Mouse (Mus musculus): Measurements from ENCODE around the gene Ikbke. TPM values are rescaled to one million over a fixed set of nuclear protein-coding genes. Genes with fewer than 3 reads are reported as not detected.

Gene Ikbke
- total and polyA plus RNA-seq, 2 experiments: 15.6 to 20.7 TPM

DNA sequence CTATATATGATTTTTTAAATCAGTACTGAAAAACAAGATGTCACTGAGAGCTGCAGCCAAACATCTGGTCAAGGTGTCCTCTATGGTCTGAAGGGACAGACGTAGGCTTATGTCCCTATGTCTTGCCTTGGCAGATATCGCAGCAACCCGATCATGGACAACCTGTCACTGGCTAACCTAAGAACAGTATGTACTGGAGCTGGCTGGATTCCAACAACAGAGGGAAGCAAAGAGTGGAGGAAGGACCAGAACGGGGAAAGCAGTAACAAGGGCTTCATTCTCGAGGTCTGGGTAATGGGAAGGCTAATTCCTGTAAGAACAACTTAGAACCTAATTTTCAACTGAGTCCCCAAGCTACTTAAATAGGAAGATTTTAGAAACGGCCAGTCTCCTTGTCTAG lies 9.5 kb upstream of the Ikbke start:
- no peak for TF ChIP-seq POLR2A (IDR thresholded peaks at IDR 0.05; ENCODE audit: extremely low read depth, insufficient read depth, low read length)
- no peak for TF ChIP-seq CTCF (IDR thresholded peaks at IDR 0.05; ENCODE audit: low read depth, low read length)
- H3K9ac ChIP-seq (ENCODE audit: low read depth, low read length): no peak overlapping the region
- H3K79me2 ChIP-seq (ENCODE audit: control insufficient read depth, insufficient read depth, low read length): no peaks in the 10 kb centered on the region
- H3K27ac ChIP-seq (replicated peaks; ENCODE audit: insufficient read depth, low read depth, low read length): no peak overlapping the region
- 68% methylated on average over 6 of the region's 6 CpGs for WGBS
- H3K27me3 ChIP-seq (ENCODE audit: control insufficient read depth, insufficient read depth, low read length): no peaks in the 10 kb centered on the region
- no peak for DNase-seq (ENCODE audit: extremely low read depth, low read depth, low spot score)
- H3K36me3 ChIP-seq (ENCODE audit: control insufficient read depth, insufficient read depth, low read length): peaks cover 6% of the 10 kb centered on the region; the same call in 1 of the 2 replicates
- peaks cover 13% of the 10 kb centered on the region for H3K4me1 ChIP-seq (ENCODE audit: control insufficient read depth, insufficient read depth, low read length)
- H3K4me3 ChIP-seq (ENCODE audit: insufficient read depth, low read depth, low read length): no peak overlapping the region

DNA sequence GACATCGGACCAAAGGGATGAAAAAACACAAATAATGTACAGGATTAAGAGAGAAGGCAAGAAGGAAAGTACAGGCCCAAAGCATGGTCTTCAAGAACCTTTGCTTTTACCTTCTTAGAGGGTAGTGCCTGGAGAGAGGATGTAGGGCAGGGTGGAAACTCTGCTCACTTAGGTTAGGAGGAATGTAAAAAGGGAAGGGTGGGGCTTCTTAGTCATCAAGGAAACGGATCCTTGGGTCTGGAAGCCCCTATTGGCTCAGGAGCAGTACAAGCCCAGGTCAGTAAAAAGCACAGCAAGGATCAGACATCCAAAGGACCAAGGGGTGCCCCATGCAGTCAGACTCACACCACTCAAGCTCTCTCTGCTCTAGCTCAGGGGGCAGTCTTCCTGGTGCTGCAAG lies 7.9 kb upstream of the Ikbke start:
- Histone ChIP-seq H3K27me3 (ENCODE audit: control insufficient read depth, insufficient read depth, low read length) (no peaks in the 10 kb centered on the region), H3K36me3 (ENCODE audit: control insufficient read depth, insufficient read depth, low read length) (peaks cover 4% of the 10 kb centered on the region; the same call in 1 of the 2 replicates), H3K4me1 (ENCODE audit: control insufficient read depth, insufficient read depth, low read length) (peaks cover 15% of the 10 kb centered on the region), H3K9ac (ENCODE audit: low read depth, low read length) (no peak overlapping the region), H3K79me2 (ENCODE audit: control insufficient read depth, insufficient read depth, low read length) (no peaks in the 10 kb centered on the region), H3K27ac (replicated peaks; ENCODE audit: insufficient read depth, low read depth, low read length) (0 out of 2 replicates have a peak overlapping the region, but pooled peaks have one; percentile 15), H3K4me3 (ENCODE audit: insufficient read depth, low read depth, low read length) (no peak overlapping the region)
- DNase-seq (ENCODE audit: extremely low read depth, low read depth, low spot score): no peak
- 53% methylated on average over 2 of the region's 2 CpGs for WGBS
- no peak for TF ChIP-seq POLR2A (IDR thresholded peaks at IDR 0.05; ENCODE audit: extremely low read depth, insufficient read depth, low read length)
- TF ChIP-seq CTCF (IDR thresholded peaks at IDR 0.05; ENCODE audit: low read depth, low read length): no peak

DNA sequence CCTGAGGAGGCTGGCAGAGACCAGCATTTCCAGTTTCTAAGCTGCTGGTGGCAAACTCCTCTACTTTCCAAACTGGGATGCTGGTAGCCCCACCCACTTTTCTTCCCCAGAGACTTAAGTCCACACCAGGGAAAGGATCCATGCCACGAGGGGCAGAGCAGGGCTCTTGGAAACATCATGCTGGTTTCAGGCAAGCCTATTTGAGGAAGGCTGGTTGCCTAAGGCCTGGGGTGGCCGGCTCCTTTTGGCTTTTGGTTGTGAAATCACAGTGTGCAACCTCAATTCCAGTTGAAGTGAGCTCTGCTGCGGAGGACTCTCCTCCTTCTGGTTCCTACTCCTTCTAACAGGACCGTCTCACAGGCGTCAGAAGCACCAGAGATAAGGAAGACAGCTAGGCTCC lies 7.4 kb upstream of the Ikbke start:
- no peak overlapping the region for H3K27ac ChIP-seq (replicated peaks; ENCODE audit: insufficient read depth, low read depth, low read length)

DNA sequence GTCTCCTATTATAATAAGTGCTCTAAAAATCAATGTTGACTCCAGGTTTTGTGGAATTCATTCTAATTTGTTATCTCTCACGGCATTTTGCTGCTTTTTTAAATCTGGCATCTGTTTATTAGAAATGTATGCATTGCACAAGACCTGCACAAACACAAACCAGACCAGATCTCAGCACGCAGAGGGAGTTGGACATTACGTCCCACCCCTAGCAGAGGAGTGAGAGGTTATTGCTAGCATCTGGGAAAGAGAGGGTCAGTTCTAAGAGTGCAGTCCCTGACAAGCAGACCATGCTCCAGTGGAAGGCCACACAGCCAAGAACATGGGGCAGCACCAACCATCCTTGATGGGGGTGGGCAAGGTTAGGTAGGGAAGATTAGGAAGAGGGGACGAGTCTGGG lies 5.2 kb upstream of the Ikbke start:
- Histone ChIP-seq H3K27me3 (ENCODE audit: control insufficient read depth, insufficient read depth, low read length) (no peaks in the 10 kb centered on the region), H3K4me1 (ENCODE audit: control insufficient read depth, insufficient read depth, low read length) (peaks cover 29% of the 10 kb centered on the region), H3K9ac (ENCODE audit: low read depth, low read length) (no peak overlapping the region), H3K27ac (replicated peaks; ENCODE audit: insufficient read depth, low read depth, low read length) (no peak overlapping the region), H3K79me2 (ENCODE audit: control insufficient read depth, insufficient read depth, low read length) (no peaks in the 10 kb centered on the region), H3K4me3 (ENCODE audit: insufficient read depth, low read depth, low read length) (no peak overlapping the region), H3K36me3 (ENCODE audit: control insufficient read depth, insufficient read depth, low read length) (no peaks in the 10 kb centered on the region)
- DNase-seq (ENCODE audit: extremely low read depth, low read depth, low spot score): no peak
- WGBS: 81% methylated on average over 4 of the region's 4 CpGs
- no peak for TF ChIP-seq POLR2A (IDR thresholded peaks at IDR 0.05; ENCODE audit: extremely low read depth, insufficient read depth, low read length)
- TF ChIP-seq CTCF (IDR thresholded peaks at IDR 0.05; ENCODE audit: low read depth, low read length): no peak

More for the DNA sequence above, 7.4 kb upstream of the Ikbke start:
- Histone ChIP-seq H3K4me3 (ENCODE audit: insufficient read depth, low read depth, low read length) (no peak overlapping the region), H3K27me3 (ENCODE audit: control insufficient read depth, insufficient read depth, low read length) (no peaks in the 10 kb centered on the region), H3K79me2 (ENCODE audit: control insufficient read depth, insufficient read depth, low read length) (no peaks in the 10 kb centered on the region), H3K36me3 (ENCODE audit: control insufficient read depth, insufficient read depth, low read length) (no peaks in the 10 kb centered on the region), H3K4me1 (ENCODE audit: control insufficient read depth, insufficient read depth, low read length) (peaks cover 17% of the 10 kb centered on the region), H3K9ac (ENCODE audit: low read depth, low read length) (no peak overlapping the region)
- DNase-seq (ENCODE audit: extremely low read depth, low read depth, low spot score): peak; percentile 44
- TF ChIP-seq CTCF (IDR thresholded peaks at IDR 0.05; ENCODE audit: low read depth, low read length) (no peak), POLR2A (IDR thresholded peaks at IDR 0.05; ENCODE audit: extremely low read depth, insufficient read depth, low read length) (no peak)
- 32% methylated on average over 5 of the region's 5 CpGs for WGBS

DNA sequence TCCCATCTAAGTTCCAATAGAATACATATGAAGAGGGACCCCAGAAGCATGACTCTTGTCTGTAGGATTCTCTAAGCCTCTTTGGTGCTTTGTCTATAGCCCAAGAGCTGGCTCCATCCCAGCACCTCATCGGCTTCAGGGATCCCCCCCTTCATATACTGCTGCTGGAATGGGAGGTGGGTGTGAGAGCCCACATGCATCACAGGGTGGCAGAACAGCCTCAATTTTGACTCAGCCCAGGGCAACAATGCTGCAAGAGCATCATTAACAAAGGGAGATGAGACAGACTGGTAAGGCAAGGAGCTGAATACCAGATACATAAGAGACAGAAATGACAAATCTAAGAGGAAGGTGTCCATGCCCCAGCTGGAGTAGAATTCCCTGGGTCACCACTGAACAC lies 4.8 kb upstream of the Ikbke start:
- DNase-seq (ENCODE audit: extremely low read depth, low read depth, low spot score): no peak
- Histone ChIP-seq H3K36me3 (ENCODE audit: control insufficient read depth, insufficient read depth, low read length) (no peaks in the 10 kb centered on the region), H3K79me2 (ENCODE audit: control insufficient read depth, insufficient read depth, low read length) (no peaks in the 10 kb centered on the region), H3K27ac (replicated peaks; ENCODE audit: insufficient read depth, low read depth, low read length) (no peak overlapping the region), H3K4me3 (ENCODE audit: insufficient read depth, low read depth, low read length) (no peak overlapping the region), H3K27me3 (ENCODE audit: control insufficient read depth, insufficient read depth, low read length) (no peaks in the 10 kb centered on the region), H3K4me1 (ENCODE audit: control insufficient read depth, insufficient read depth, low read length) (peaks cover 32% of the 10 kb centered on the region), H3K9ac (ENCODE audit: low read depth, low read length) (no peak overlapping the region)
- no peak for TF ChIP-seq CTCF (IDR thresholded peaks at IDR 0.05; ENCODE audit: low read depth, low read length)
- no peak for TF ChIP-seq POLR2A (IDR thresholded peaks at IDR 0.05; ENCODE audit: extremely low read depth, insufficient read depth, low read length)
- 90% methylated on average over 1 of the region's 1 CpGs for WGBS

DNA sequence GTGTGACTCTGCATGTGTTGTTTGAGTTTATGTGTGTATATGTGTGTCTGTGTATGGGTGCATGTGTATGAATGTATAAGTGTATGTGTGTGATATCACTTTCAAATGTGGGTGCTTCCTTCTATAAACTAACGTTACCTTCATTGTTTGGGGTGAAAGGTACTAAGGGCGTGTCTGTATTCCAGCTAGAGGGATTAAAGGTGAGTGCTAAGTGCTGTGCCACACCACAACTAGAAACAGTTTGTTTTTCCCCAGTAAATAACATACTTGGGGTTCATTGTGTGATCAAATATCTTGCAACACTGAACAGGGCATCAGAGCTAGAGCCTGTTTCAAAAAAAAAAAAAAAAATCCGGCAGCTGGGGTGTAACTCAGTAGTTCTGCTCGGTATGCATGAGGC lies 2.3 kb upstream of the Ikbke start:
- Histone ChIP-seq H3K4me3 (ENCODE audit: insufficient read depth, low read depth, low read length) (no peak overlapping the region), H3K4me1 (ENCODE audit: control insufficient read depth, insufficient read depth, low read length) (peaks cover 38% of the 10 kb centered on the region), H3K9ac (ENCODE audit: low read depth, low read length) (no peak overlapping the region), H3K27me3 (ENCODE audit: control insufficient read depth, insufficient read depth, low read length) (no peaks in the 10 kb centered on the region), H3K27ac (replicated peaks; ENCODE audit: insufficient read depth, low read depth, low read length) (peak overlapping the region; percentile 58), H3K79me2 (ENCODE audit: control insufficient read depth, insufficient read depth, low read length) (no peaks in the 10 kb centered on the region; the same call in 1 of the 2 replicates), H3K36me3 (ENCODE audit: control insufficient read depth, insufficient read depth, low read length) (no peaks in the 10 kb centered on the region)
- WGBS: 19% methylated on average over 4 of the region's 4 CpGs
- DNase-seq (ENCODE audit: extremely low read depth, low read depth, low spot score): peak; percentile 85
- TF ChIP-seq CTCF (IDR thresholded peaks at IDR 0.05; ENCODE audit: low read depth, low read length): no peak
- no peak for TF ChIP-seq POLR2A (IDR thresholded peaks at IDR 0.05; ENCODE audit: extremely low read depth, insufficient read depth, low read length)
